In genomic region chr3:89332476-89332875, GRCm38 (mm10) we compare ENCODE assay signal across 16 mouse cellular contexts. TPM values are rescaled to one million over a fixed set of nuclear protein-coding genes. Genes with fewer than 3 reads are reported as not detected.
A peak's percentile ranks its signal among the peaks of the same experiment; 100 is the strongest.
DNase-seq lines count a peak whose midpoint lies in the region; ATAC-seq and TF ChIP-seq lines count a peak whose summit lies in the region.
"Had no signal": no experiment of that assay in that cellular context is flagged by ENCODE, and none has a peak within 500 bp of the region (broad histone marks: within the 10 kb centered on the region; RNA-seq: fewer than 3 reads in every experiment).

No protein-coding gene starts in this region.

- H3K4me2 ChIP-seq in kidney, embryonic 15.5 days: no peak overlapping the region
- no peak overlapping the region for H3K4me2 ChIP-seq in embryonic facial prominence, embryonic 13.5 days
- peak overlapping the region; percentile 33; the same call in 1 of the 2 replicates for H3K4me2 ChIP-seq in hindbrain, postnatal 0 days (ENCODE audit: low read depth, low read length)
- peak overlapping the region; percentile 31 for H3K4me2 ChIP-seq in midbrain, embryonic 14.5 days (ENCODE audit: low read length)

- no peak for TF ChIP-seq POLR2A in cerebellum, adult 2 months (IDR thresholded peaks at IDR 0.05; ENCODE audit: borderline replicate concordance, insufficient read depth, low read length)

- 0 out of 2 replicates have a peak, but pooled peaks cover 4% of the 10 kb centered on the region for H3K27me3 ChIP-seq in kidney, embryonic 15.5 days
- 0 out of 2 replicates have a peak, but pooled peaks cover 2% of the 10 kb centered on the region for H3K27me3 ChIP-seq in embryonic facial prominence, embryonic 13.5 days
- H3K27me3 ChIP-seq in hindbrain, postnatal 0 days (ENCODE audit: insufficient read depth, low read length): no peaks in the 10 kb centered on the region
- no peaks in the 10 kb centered on the region for H3K27me3 ChIP-seq in midbrain, embryonic 14.5 days (ENCODE audit: control insufficient read depth, insufficient read depth, low read length)
- H3K27me3 ChIP-seq in cerebellum, adult 2 months (ENCODE audit: control insufficient read depth, insufficient read depth, low read length): no peaks in the 10 kb centered on the region

- peaks cover 67% of the 10 kb centered on the region for H3K4me1 ChIP-seq in kidney, embryonic 15.5 days
- H3K4me1 ChIP-seq in embryonic facial prominence, embryonic 13.5 days: peaks cover 60% of the 10 kb centered on the region
- peaks cover 16% of the 10 kb centered on the region for H3K4me1 ChIP-seq in hindbrain, postnatal 0 days (ENCODE audit: insufficient read depth, low read length)
- peaks cover 40% of the 10 kb centered on the region for H3K4me1 ChIP-seq in midbrain, embryonic 14.5 days (ENCODE audit: control insufficient read depth, insufficient read depth, low read length)
- no peaks in the 10 kb centered on the region; the same call in 1 of the 2 replicates for H3K4me1 ChIP-seq in cerebellum, adult 2 months (ENCODE audit: control insufficient read depth, insufficient read depth, low read length)

- peaks cover 30% of the 10 kb centered on the region for H3K36me3 ChIP-seq in kidney, embryonic 15.5 days
- peaks cover 31% of the 10 kb centered on the region for H3K36me3 ChIP-seq in embryonic facial prominence, embryonic 13.5 days
- H3K36me3 ChIP-seq in hindbrain, postnatal 0 days (ENCODE audit: insufficient read depth, low read length): 0 out of 2 replicates have a peak, but pooled peaks cover 3% of the 10 kb centered on the region
- no peaks in the 10 kb centered on the region for H3K36me3 ChIP-seq in midbrain, embryonic 14.5 days (ENCODE audit: control insufficient read depth, insufficient read depth, low read length)

- H3K4me3 ChIP-seq in kidney, embryonic 15.5 days (replicated peaks): no peak overlapping the region
- H3K4me3 ChIP-seq in embryonic facial prominence, embryonic 13.5 days: no peak overlapping the region
- H3K4me3 ChIP-seq in hindbrain, postnatal 0 days (ENCODE audit: low read length): no peak overlapping the region
- no peak overlapping the region for H3K4me3 ChIP-seq in midbrain, embryonic 14.5 days (replicated peaks; ENCODE audit: low read depth, low read length)
- no peak overlapping the region for H3K4me3 ChIP-seq in cerebellum, adult 2 months (replicated peaks; ENCODE audit: insufficient read depth, low read depth, low read length)

- DNase-seq in kidney, postnatal 25 days: no peak
- DNase-seq in hindbrain, postnatal 0 days (ENCODE audit: low spot score): no peak
- peak; percentile 71 for DNase-seq in midbrain, embryonic 14.5 days
- no peak for DNase-seq in urinary bladder, postnatal 25 days (ENCODE audit: low spot score)
- no peak for DNase-seq in lung, postnatal 14 days
- no peak for DNase-seq in cerebellum, adult 2 months
- DNase-seq: B cell, adult 2 months; cerebellum, postnatal 36 days; gastrocnemius, postnatal 10 days; kidney, postnatal 36 days; retina, postnatal 1 day had no signal

- H3K9ac ChIP-seq in kidney, embryonic 15.5 days: no peak overlapping the region
- H3K9ac ChIP-seq in embryonic facial prominence, embryonic 13.5 days: no peak overlapping the region
- H3K9ac ChIP-seq in hindbrain, postnatal 0 days (replicated peaks; ENCODE audit: low read length): no peak overlapping the region
- peak overlapping the region; percentile 14; the same call in 1 of the 2 replicates for H3K9ac ChIP-seq in midbrain, embryonic 14.5 days (replicated peaks; ENCODE audit: low read length)

- 38% methylated on average over 12 of the region's 12 CpGs for WGBS in kidney, embryonic 15.5 days
- 54% methylated on average over 12 of the region's 12 CpGs for whole genome bisulfite sequencing in embryonic facial prominence, embryonic 13.5 days
- 27% methylated on average over 12 of the region's 12 CpGs for WGBS in hindbrain, postnatal 0 days
- WGBS in midbrain, embryonic 14.5 days: 11% methylated on average over 12 of the region's 12 CpGs
- 25% methylated on average over 12 of the region's 12 CpGs for WGBS in cerebellum, adult 2 months

- TF ChIP-seq CTCF in hindbrain, postnatal 0 days (IDR thresholded peaks at IDR 0.05; ENCODE audit: low read depth): no peak
- no peak for TF ChIP-seq CTCF in cerebellum, adult 2 months (IDR thresholded peaks at IDR 0.05; ENCODE audit: borderline replicate concordance, insufficient read depth, low read depth, low read length)

- peak overlapping the region; percentile 46; the same call in 1 of the 2 replicates for H3K27ac ChIP-seq in kidney, embryonic 15.5 days
- H3K27ac ChIP-seq in embryonic facial prominence, embryonic 13.5 days: peak overlapping the region; percentile 0; the same call in 1 of the 2 replicates
- H3K27ac ChIP-seq in hindbrain, postnatal 0 days: no peak overlapping the region
- peak overlapping the region; percentile 52 for H3K27ac ChIP-seq in midbrain, embryonic 14.5 days (replicated peaks; ENCODE audit: low read depth, low read length)
- no peak overlapping the region for H3K27ac ChIP-seq in cerebellum, adult 2 months (ENCODE audit: insufficient read depth, low read length)

- H3K9me3 ChIP-seq in kidney, embryonic 15.5 days (replicated peaks): no peaks in the 10 kb centered on the region
- no peaks in the 10 kb centered on the region for H3K9me3 ChIP-seq in embryonic facial prominence, embryonic 13.5 days
- H3K9me3 ChIP-seq in hindbrain, postnatal 0 days (ENCODE audit: low read length): no peaks in the 10 kb centered on the region
- no peaks in the 10 kb centered on the region for H3K9me3 ChIP-seq in midbrain, embryonic 14.5 days (ENCODE audit: control insufficient read depth, low read length)

- no peak for ATAC-seq in kidney, embryonic 15.5 days (replicated peaks; ENCODE audit: low FRiP score)
- no peak for ATAC-seq in embryonic facial prominence, embryonic 13.5 days (ENCODE audit: insufficient number of reproducible peaks, insufficient read depth, low FRiP score, low TSS enrichment, low read depth)
- ATAC-seq in hindbrain, postnatal 0 days: 0 out of 2 replicates have a peak, but pooled peaks have one; percentile 13
- ATAC-seq in midbrain, embryonic 14.5 days (ENCODE audit: low FRiP score, low TSS enrichment): no peak
- ATAC-seq: lung, postnatal 0 days had no signal

RNA-seq across cellular contexts. Expression of gene Efna4, which starts 5.4 kb away (rescaled TPM):
- 29.8 and 31.5 TPM in 2 replicates for polyA plus RNA-seq in kidney, embryonic 15.5 days (2015; fragmentation: Nextera tagmentation; extraction: Ambion mirVana)
- 46.5 and 50.1 TPM in 2 replicates for polyA plus RNA-seq in embryonic facial prominence, embryonic 13.5 days (2015; fragmentation: Nextera tagmentation; extraction: Ambion mirVana)
- 7.6 and 9.6 TPM in 2 replicates for total RNA-seq in hindbrain, postnatal 0 days (2014; rRNA removed)
- polyA plus RNA-seq in hindbrain, postnatal 0 days (2015; fragmentation: Nextera tagmentation; extraction: Ambion mirVana): 3.5 and 4.2 TPM in 2 replicates
- polyA plus RNA-seq in midbrain, embryonic 14.5 days (2014; fragmentation: Nextera tagmentation; extraction: Ambion mirVana): 5.6 and 5.9 TPM in 2 replicates
- 0.36 and 0.64 TPM in 2 replicates for polyA plus RNA-seq in cerebellum, adult 2 months (2012; rRNA removed)

RNA-seq across cellular contexts. Expression of gene Efna3, which starts 9.7 kb away (rescaled TPM):
- 9.3 and 11.9 TPM in 2 replicates for polyA plus RNA-seq in kidney, embryonic 15.5 days (2015; fragmentation: Nextera tagmentation; extraction: Ambion mirVana)
- polyA plus RNA-seq in embryonic facial prominence, embryonic 13.5 days (2015; fragmentation: Nextera tagmentation; extraction: Ambion mirVana): 22.6 and 26.6 TPM in 2 replicates
- total RNA-seq in hindbrain, postnatal 0 days (2014; rRNA removed): 107 and 171 TPM in 2 replicates
- polyA plus RNA-seq in hindbrain, postnatal 0 days (2015; fragmentation: Nextera tagmentation; extraction: Ambion mirVana): 57.0 and 61.4 TPM in 2 replicates
- 31.1 and 43.4 TPM in 2 replicates for polyA plus RNA-seq in midbrain, embryonic 14.5 days (2014; fragmentation: Nextera tagmentation; extraction: Ambion mirVana)
- polyA plus RNA-seq in cerebellum, adult 2 months (2012; rRNA removed): 31.9 and 37.0 TPM in 2 replicates
- total RNA-seq: gastrocnemius, postnatal 10 days had no signal

RNA-seq across cellular contexts. Expression of gene Adam15, which starts 17.3 kb away (rescaled TPM):
- polyA plus RNA-seq in kidney, embryonic 15.5 days (2015; fragmentation: Nextera tagmentation; extraction: Ambion mirVana): 73.4 and 84.3 TPM in 2 replicates
- 50.8 and 52.6 TPM in 2 replicates for polyA plus RNA-seq in embryonic facial prominence, embryonic 13.5 days (2015; fragmentation: Nextera tagmentation; extraction: Ambion mirVana)
- total RNA-seq in hindbrain, postnatal 0 days (2014; rRNA removed): 94.4 and 107 TPM in 2 replicates
- 67.6 and 73.2 TPM in 2 replicates for polyA plus RNA-seq in hindbrain, postnatal 0 days (2015; fragmentation: Nextera tagmentation; extraction: Ambion mirVana)
- 32.2 and 36.2 TPM in 2 replicates for polyA plus RNA-seq in midbrain, embryonic 14.5 days (2014; fragmentation: Nextera tagmentation; extraction: Ambion mirVana)
- 142 and 147 TPM in 2 replicates for polyA plus RNA-seq in cerebellum, adult 2 months (2012; rRNA removed)

RNA-seq across cellular contexts. Expression of gene Dcst2, which starts 29.3 kb away (rescaled TPM):
- 0.34 and 0.35 TPM in 2 replicates for polyA plus RNA-seq in kidney, embryonic 15.5 days (2015; fragmentation: Nextera tagmentation; extraction: Ambion mirVana)
- 0.18 and 0.38 TPM in 2 replicates for polyA plus RNA-seq in embryonic facial prominence, embryonic 13.5 days (2015; fragmentation: Nextera tagmentation; extraction: Ambion mirVana)
- total RNA-seq in hindbrain, postnatal 0 days (2014; rRNA removed): 0.07 and 0.31 TPM in 2 replicates
- 0.20 and 0.42 TPM in 2 replicates for polyA plus RNA-seq in hindbrain, postnatal 0 days (2015; fragmentation: Nextera tagmentation; extraction: Ambion mirVana)
- polyA plus RNA-seq in midbrain, embryonic 14.5 days (2014; fragmentation: Nextera tagmentation; extraction: Ambion mirVana): 0.14 and 0.36 TPM in 2 replicates
- polyA plus RNA-seq in cerebellum, adult 2 months (2012; rRNA removed): 0.32 and 0.36 TPM in 2 replicates
- total RNA-seq: gastrocnemius, postnatal 10 days; MEL had no signal

RNA-seq across cellular contexts. Expression of gene Dcst1, which starts 32.6 kb away (rescaled TPM):
- 1.9 and 2.5 TPM in 2 replicates for polyA plus RNA-seq in kidney, embryonic 15.5 days (2015; fragmentation: Nextera tagmentation; extraction: Ambion mirVana)
- 0.44 and 0.85 TPM in 2 replicates for polyA plus RNA-seq in embryonic facial prominence, embryonic 13.5 days (2015; fragmentation: Nextera tagmentation; extraction: Ambion mirVana)
- total RNA-seq in hindbrain, postnatal 0 days (2014; rRNA removed): 0.05 TPM in 1 of 2 replicates, not detected in the other
- 1.00 and 1.1 TPM in 2 replicates for polyA plus RNA-seq in hindbrain, postnatal 0 days (2015; fragmentation: Nextera tagmentation; extraction: Ambion mirVana)
- polyA plus RNA-seq in midbrain, embryonic 14.5 days (2014; fragmentation: Nextera tagmentation; extraction: Ambion mirVana): 0.54 and 0.55 TPM in 2 replicates
- polyA plus RNA-seq in cerebellum, adult 2 months (2012; rRNA removed): 0.10 and 0.27 TPM in 2 replicates
- total RNA-seq: left cerebral cortex, postnatal 10 days had no signal

Comparison
In these comparisons a context has a peak if more than half of its experiments do, and no peak if none do; other contexts are left out.
1. H3K27ac ChIP-seq: peak in kidney, embryonic 15.5 days (single experiment), embryonic facial prominence, embryonic 13.5 days (single experiment) and midbrain, embryonic 14.5 days (single experiment); none in hindbrain, postnatal 0 days (single experiment) and cerebellum, adult 2 months (single experiment).
2. H3K4me2 ChIP-seq: peak in hindbrain, postnatal 0 days (single experiment) and midbrain, embryonic 14.5 days (single experiment); none in kidney, embryonic 15.5 days (single experiment) and embryonic facial prominence, embryonic 13.5 days (single experiment).